Mouse (Mus musculus) frontal cortex, postnatal 10 days (tissue): ENCODE data around the gene Rnf181.
A peak's percentile ranks its signal among the peaks of the same experiment; 100 is the strongest.

Source experiments
- DNase-seq, 2 experiments: peaks; one replicate each; pipeline ENCODE4 v3.0.0; 2022; ENCODE audit warnings: low spot score in 2 of 2, mixed read lengths in 1 of 2

The Rnf181 gene

DNA sequence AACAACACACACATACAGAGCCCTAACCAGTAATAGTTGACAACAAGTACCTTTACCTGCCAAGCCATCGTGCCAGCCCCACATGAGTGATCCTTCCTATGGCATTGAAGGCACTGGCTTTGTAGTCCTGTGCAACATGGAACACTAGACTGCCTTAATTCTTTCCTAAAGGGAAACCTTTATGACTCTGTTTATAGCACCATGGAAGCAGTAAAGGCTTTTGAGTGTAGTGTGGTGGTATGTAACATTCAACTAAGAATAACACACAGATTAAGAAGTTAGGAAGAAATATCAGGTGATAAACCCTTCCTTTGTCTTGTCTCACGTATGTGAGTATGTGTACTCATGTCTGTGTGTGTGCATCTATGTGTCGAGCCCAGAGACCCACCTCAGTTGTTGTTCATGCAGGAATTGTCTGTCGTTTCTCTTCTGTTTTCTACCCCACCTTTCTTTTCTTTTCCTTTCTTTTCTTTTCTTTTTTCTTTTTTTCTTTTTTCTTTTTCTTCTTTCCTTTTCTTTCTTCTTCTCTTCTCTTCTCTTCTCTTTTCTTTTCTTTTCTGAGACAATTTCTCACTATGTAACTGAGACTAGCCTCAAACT is at the start of gene Rnf181:
Gene Rnf181 (minus strand): TSS at position 113 of the 600 bp plus-strand sequence.
- DNase-seq = no peak

DNA sequence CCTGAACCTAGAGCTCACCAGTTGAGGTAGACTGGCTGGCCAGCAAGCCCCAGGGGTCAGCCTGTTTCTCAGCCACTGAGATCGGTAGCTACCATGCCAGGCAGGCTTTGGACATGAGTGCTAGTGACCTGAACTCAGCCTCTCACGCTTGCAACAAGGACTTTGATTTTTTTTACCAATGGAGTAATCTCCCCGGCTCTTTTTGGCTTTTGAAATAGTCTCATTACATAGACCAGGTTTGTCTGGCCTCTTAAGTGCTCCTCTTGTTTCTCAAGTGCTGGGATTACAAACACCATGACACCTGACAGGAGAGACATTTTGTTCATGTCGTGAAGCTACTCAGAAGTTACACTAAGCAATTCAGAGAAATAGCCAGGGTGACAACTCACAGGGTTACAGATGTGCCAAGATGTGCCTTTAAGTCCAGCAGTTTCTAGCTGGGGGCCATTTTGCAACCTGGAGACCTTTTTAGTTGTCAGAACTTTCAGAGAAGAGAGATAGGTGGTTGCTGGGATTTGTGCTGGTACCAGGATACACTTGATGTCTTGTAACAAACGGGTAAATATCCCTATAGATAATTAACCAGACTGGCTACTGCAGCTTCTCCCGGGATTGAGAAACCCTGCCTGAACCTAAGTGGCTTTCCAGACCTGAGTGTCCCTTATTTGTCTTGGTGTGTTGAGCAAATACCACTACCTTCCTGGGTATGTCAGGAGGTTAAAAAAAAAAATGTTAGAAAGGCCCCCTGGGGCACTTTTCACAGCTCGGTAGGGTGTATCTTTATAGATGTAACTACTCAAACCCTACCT is 49.4 kb upstream of the Rnf181 start:
- DNase-seq = no peak

GRCm38 (mm10) chr6:72415181-72415580 is 48.4 kb upstream of the Rnf181 start:
- DNase-seq = no peak

DNA sequence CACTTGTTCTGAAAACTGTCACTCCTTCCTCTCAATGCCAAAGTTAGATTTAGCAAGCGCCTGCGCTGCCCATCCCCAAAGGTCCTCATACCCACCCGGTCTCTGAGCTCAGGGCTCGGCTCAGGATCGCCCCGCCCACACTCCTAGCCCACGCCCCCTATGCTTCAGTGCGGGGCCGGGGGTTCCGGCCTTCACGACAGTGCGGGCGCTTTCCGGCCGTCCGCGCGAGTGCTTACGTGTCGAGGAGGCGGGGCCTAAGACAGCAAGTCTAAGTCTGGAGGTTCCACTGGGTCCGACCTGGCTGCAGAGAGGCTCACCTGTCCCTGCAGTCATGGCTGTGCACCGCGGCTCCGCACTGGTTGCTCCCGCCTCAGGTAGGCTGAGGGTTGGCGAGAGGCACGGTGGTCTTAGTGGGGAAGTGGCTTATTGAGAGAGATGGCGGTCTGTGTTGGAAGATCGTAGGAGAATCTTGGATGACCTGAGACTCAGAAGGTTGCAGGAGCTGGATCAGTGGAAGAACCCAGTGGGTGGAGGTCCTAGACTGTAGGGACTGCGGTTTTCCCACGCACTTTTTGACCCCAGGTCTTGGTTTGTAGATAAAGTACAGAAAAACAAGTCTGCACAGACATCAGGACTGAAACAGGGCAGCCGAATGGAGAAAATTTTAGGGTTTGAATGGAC is 47.5 kb upstream of the Rnf181 start, which contains the start of gene Ggcx:
Gene Ggcx (plus strand): TSS at position 233 of the 681 bp plus-strand sequence.
- DNase-seq = peak; percentile 86 to 92

GRCm38 (mm10) chr6:72410518-72410917 is 43.8 kb upstream of the Rnf181 start:
- DNase-seq = no peak

GRCm38 (mm10) chr6:72410003-72410402 is 43.2 kb upstream of the Rnf181 start:
- DNase-seq = no peak

- DNase-seq = peak in 1 of 2 experiments; percentile 47
Observed at GRCm38 (mm10) chr6:72409567-72409966, 42.8 kb upstream of the Rnf181 start.

GRCm38 (mm10) chr6:72407119-72407518 is 40.4 kb upstream of the Rnf181 start:
- peak in 1 of 2 experiments; percentile 75 for DNase-seq

- no peak for DNase-seq
Observed at GRCm38 (mm10) chr6:72405356-72405755, 38.6 kb upstream of the Rnf181 start.

- DNase-seq = peak in 1 of 2 experiments; percentile 60
Observed at GRCm38 (mm10) chr6:72401875-72402274, 35.1 kb upstream of the Rnf181 start.

GRCm38 (mm10) chr6:72399967-72400366 is 33.2 kb upstream of the Rnf181 start:
- no peak for DNase-seq

DNA sequence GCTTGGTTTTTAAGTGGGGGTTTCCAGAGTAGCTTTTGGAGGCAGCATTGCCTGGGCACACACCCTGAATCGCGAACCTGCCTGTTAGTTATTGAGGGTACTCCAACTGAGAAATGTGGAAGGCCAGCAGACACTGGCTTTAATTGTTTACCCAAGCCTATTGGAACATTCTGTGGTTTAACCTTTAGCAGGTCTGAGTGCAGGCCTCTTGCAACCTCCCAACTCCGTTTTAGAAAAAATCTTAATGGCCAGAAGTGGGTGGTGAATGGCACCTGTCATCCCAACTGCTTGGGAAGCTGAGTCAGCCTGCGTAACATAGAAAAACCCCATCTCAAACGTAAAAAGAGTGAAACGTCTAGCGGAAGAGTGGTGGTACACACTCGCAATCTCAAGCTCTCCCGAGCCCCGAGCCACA is 30.1 kb upstream of the Rnf181 start:
- DNase-seq = no peak

GRCm38 (mm10) chr6:72392341-72392740 is 25.6 kb upstream of the Rnf181 start:
- DNase-seq = no peak

GRCm38 (mm10) chr6:72390795-72391521 is 24.2 kb upstream of the Rnf181 start:
- DNase-seq = no peak

DNA sequence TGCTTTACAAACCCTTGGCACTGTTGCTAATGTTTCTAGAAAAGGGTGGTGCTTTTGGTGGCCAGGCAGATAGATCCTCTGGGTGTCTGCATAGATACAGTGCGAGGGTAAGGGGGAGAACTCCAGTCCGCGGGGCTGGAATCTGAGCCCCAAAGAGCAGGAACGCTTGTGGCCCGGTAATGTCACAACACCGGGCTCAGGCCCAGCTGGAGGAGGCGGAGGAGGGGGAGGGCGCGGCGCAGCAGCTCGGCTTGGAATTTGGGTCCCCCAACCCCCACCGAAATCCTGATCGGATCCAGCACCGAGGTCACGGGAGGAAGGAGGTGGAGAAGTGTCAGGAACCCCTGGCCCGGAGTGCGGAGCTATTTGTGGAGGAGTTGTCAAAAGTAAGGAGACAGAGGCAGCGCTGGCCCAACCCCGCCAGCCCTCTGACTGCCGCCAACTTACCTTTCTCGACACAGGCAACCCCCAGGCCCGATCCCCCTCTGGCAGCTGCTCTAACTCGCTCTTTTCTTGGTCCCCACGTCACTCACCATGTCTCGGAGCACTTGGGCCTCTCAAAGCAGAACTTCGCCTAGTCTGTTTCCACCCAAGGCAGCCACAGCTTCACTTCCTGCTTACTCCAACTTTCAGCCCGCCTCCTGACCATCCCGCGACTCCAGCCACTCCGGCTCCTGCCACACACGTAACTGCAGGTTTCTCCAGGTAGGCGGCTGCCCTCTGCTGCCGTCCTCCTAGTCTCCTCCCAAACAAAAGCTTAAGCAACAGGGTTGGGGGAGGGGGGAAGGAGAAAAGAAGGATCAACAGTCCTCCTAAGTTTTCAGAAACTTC is 23.4 kb upstream of the Rnf181 start, which contains the start of gene Vamp8:
Gene Vamp8 (minus strand): TSS at position 763 of the 831 bp plus-strand sequence.
- peak in 1 of 2 experiments; percentile 47 for DNase-seq

- DNase-seq = peak in 1 of 2 experiments; percentile 17
Observed at GRCm38 (mm10) chr6:72389471-72389940, 22.8 kb upstream of the Rnf181 start.

GRCm38 (mm10) chr6:72388791-72389329 is 22.1 kb upstream of the Rnf181 start:
- no peak for DNase-seq

GRCm38 (mm10) chr6:72388266-72388665 is 21.5 kb upstream of the Rnf181 start:
- no peak for DNase-seq

DNA sequence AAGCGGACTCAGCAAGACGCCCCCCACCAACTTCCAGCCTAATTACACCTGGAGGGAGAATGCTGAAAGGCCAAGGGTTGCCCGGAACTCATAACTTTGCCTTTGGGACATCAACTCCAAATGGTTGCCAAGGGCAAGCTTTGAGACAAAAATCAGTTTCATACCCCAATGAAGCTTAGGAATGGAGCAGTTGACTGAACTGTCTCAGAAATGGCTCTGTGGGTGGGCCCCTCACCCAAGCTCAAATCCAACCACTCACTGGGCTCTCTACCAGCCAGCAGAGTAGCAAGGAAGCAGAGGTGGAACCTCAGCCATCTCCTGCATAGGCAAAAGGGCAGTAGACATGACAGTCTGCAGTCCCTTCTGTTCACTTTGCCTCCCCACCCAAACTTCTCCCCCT is 21.1 kb upstream of the Rnf181 start:
- no peak for DNase-seq

- DNase-seq = no peak
Observed at GRCm38 (mm10) chr6:72386561-72386960, 19.8 kb upstream of the Rnf181 start.
